Mouse (Mus musculus) neutrophil, adult 65 days (primary cell): ENCODE measurements around the gene Plac1. TPM values are rescaled to one million over a fixed set of nuclear protein-coding genes. Genes with fewer than 3 reads are reported as not detected.

Experiments
- total RNA-seq: library from RNA; stranded (reverse); gene quantifications from 2 replicates; pipeline ENCODE4 v1.2.4, GENCODE M21; 2023

The Plac1 gene
- not detected in 2 replicates for total RNA-seq

GRCm38 (mm10) chrX:53240011-53240410 lies at the start of gene Plac1:
TSS of gene Plac1 (minus strand) at chrX:53240111.

GRCm38 (mm10) chrX:53273124-53273523 lies 33.2 kb upstream of the Plac1 start, which contains the start of gene Fam122c:
TSS of gene Fam122c (plus strand) at chrX:53273424.

GRCm38 (mm10) chrX:53269289-53270062 lies 29.6 kb upstream of the Plac1 start, which contains the start of gene Fam122b:
TSS of gene Fam122b (minus strand) at chrX:53269805.

Other genes starting within 250 kb of the Plac1 start
- 4.4 and 4.6 TPM in 2 replicates for gene Fam122b, start 29.7 kb upstream of the Plac1 start, total RNA-seq
- not detected in 2 replicates for gene Fam122c, start 33.3 kb upstream of the Plac1 start, total RNA-seq
- 27.6 and 28.9 TPM in 2 replicates for gene Mospd1, start 130.4 kb upstream of the Plac1 start, total RNA-seq
- gene Etd, start 194.8 kb upstream of the Plac1 start, total RNA-seq: not detected in 2 replicates